Mouse (Mus musculus) B cell, adult 2 months (primary cell): Measurements from ENCODE around the gene Prkar2a.

Experiments used
- DNase-seq, 2 experiments: peaks; one replicate each; pipeline ENCODE4 v3.0.0; 2022

Gene Prkar2a

DNA sequence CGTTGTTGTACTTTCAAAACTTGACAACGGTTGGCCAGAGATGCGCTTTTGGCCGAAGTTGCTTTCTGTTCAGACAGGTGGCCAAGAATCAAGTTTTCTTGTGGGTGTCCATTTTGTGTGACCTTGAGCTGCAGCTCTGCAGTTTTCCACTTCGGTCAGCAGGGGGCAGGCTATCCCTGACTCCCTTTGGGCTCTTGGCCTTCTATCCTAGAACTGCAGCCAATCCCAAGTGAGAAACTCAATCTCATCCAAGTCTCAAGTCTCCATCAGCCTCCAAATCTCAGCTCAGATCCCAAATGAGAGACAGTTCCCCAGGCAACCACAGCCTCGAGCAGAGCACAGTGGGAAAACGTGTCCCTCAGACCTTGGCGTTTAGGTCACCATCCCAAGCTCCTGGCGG is 64.2 kb downstream of the Prkar2a start:
- peak; percentile 55 to 56 for DNase-seq

DNA sequence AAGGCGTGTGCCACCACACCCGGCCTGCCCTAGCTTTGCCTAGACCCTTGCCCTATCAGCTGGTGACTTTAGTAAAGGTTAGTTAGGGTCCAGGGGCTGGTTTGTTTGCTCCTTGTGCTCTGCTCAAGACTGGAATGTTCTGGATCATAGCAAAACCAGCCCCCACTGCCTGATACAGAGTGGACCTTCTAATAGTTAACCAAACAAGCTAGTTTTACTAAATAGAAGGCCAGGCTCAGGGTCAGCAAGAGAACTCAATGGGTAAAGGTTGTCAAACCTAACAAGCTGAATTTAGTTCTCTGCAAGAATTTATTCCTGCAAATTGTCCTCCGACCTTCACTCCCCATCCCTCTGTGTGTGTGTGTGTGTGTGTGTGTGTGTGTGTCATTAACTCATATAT is 64.9 kb downstream of the Prkar2a start:
- DNase-seq, result no peak

DNA sequence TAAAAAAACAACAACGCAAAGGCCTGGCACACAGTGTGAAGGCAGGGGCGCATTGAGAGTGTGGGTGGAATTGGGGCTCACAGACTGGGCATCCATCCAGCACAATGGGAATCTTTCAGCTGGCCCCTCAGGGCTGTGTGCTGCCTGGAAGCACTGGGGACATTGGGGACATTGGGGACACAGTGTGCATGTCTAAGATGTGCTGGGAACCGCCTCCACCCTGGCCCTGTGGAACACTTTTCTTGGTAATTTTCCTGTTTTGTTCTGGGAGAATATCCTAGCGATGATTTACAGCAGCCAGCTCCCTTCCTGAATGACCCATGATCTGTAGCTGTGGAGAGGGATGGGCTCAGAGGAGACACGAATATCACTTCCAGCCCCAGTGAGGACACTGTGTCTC is 65.3 kb downstream of the Prkar2a start:
- no peak for DNase-seq

DNA sequence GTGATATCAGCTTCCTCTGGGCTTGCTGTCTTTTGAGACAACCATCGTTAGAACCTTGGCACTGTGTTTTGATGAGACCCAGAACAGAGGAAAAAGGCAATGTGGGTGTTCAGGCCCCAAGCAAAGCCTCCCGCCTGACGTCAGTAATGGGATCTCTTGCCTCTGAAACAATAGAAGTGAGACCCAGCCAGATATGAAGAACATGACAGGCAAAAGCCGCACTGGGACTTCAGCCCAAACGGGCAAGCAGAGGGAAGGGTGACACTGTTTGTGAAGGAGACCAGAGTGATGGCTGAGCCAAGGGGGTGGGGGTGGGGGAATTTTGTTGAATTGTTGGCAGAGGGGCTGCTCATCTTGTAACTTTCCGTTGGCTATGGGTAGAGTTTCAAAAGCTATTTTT is 68.3 kb downstream of the Prkar2a start:
- DNase-seq, result no peak

DNA sequence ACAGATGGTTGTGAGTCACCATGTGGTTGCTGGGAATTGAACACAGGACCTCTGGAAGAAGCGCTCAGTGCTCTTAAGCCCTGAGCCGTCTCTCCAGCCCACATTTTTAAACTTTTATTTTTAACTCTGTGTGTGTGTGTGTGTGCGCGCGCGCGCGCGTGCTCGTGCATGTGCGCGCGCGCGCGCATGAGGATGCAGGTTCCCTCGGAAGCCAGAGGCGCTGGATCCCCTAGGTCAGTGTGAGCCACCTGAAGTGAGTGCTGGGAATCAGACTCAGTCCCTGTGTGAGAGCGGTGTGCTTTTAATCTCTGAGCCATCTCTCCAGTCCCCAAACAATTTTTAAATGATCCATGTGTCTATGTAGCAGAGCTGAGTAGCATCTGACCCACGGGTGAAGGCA is 70.0 kb downstream of the Prkar2a start:
- DNase-seq, result no peak

DNA sequence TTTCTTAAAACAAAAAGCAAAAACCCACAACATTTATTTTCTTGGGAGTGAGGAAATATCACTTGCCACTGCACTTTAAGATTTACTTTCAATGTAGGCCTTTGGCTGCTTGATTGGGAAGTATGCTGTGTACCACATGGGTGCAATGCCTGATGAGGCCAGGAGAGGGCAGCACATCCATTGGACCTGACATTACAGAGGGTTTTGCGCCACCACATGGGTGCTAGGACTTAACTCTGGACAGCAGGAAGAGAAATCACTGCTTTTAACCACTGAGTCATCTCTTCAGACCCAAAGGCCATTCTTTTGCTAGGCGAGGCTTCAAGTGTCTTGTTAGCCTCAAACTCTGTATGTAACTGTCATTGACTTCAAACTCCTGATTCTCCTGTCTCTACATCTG is 70.7 kb downstream of the Prkar2a start:
- peak; percentile 72 to 77 for DNase-seq

DNA sequence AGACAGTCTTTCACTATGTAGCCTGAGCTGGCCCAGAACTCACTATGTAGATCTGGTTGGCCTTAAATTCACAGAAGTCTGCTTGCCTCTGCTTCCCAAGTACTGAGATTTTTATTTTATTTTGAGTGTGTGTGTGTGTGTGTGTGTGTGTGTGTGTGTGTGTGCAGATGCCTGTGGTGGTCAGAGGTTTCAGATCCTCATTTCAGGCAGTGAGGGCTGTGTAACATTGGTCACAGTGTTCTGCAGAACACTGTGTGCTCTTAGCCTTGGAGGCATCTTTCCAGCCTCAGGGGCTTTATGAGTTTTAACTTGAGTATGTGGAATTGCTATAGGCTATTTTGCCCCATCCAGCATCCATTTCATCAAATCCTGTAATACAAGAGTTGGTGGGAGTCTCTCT is 72.4 kb downstream of the Prkar2a start:
- DNase-seq, result peak; percentile 46 to 61

DNA sequence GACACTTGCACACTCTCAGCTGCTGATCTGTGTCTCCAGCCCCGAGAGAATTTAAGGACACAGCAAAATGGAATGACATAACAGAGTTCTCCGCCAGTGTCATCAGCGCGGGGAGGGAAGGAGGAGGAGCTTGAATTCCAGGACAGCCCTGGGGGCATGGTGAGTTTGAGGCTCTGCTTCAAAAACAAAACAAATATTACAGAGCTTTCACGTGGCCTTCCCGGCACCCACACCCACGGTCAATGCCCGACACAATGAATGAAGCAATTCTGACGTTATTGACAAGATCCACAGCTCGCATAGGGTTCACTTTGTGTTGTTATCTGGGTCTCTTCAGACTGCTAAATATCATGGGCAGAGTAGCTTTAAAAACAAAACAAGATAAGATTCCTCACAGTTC is 75.9 kb downstream of the Prkar2a start:
- no peak for DNase-seq

DNA sequence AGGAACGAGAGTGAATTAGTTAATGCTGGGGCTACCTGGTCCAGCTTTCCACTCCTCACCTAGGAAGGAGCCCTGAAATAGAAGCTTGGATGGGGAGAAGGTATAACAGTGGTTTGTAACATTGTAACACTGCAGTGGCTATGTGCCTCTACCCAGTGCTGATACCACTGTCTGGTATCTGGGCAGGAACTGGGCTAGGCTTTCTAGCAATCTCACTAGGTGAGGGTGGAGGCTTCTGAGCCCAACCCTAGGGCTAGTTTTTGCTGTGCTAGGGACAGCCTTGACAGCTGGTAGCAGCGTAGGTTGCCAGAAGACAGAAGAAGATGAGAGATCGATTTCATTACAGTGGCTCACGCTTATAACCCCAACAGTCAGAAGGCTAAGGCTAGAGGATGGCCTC is 87.5 kb downstream of the Prkar2a start:
- DNase-seq, result no peak

DNA sequence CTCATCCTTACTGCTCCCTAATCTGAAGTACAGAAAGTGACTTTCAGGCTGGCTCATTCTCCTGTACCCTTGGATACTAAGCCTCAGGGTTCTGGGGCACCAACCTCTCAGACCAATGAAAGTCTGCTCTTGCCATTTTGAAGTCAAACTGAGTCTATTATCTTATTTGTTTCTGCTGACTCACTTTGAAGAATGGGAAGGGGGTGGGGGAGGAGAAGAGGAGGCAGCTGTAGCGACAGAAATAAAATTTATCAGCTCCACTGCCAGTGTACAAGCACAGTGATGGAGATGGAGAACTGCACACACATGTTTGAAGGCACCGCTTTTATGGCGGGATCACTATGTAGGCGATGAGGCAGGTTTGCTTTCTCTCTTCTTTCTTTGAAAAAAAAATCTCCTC is 88.2 kb downstream of the Prkar2a start:
- no peak for DNase-seq

DNA sequence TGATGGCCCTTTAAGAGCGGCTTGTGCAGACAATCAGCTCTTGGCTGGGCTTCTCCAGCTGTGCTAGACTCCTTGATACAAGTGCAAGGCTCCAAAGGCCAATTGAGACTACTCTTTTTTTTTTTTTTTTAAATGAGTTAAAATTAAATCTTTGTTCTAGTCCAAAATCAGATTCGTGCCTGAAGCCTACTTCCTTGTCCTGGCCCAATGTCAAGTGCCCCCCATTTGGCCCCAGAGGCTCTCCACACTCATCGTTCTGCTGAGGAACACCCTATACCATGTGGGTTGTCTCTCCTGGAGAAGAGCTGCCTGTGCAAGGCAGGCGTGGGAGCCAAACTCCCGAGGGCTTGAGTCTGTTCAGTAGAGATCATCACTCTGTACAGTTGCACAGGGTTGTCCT is 91.8 kb downstream of the Prkar2a start:
- DNase-seq, result no peak

DNA sequence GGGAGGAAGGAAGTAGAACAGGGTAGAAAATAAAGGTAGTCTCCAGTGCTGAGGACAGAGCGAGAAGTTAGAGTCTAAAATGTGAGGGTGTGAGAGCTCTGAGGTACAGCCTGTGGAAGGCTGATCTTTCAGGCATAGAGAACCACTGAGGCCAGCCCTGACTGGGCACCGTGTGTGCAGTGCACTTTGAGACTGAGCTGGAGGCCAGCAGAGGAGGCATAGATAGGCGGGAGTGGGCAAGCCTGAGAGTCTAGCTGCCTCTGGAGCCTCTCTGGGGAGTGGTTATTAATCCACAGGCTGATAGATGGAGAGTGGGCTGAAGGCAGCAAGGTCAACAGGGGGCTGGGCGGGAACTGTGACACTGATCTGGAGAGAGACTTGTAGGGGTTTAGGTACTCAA is 92.8 kb downstream of the Prkar2a start:
- no peak for DNase-seq

DNA sequence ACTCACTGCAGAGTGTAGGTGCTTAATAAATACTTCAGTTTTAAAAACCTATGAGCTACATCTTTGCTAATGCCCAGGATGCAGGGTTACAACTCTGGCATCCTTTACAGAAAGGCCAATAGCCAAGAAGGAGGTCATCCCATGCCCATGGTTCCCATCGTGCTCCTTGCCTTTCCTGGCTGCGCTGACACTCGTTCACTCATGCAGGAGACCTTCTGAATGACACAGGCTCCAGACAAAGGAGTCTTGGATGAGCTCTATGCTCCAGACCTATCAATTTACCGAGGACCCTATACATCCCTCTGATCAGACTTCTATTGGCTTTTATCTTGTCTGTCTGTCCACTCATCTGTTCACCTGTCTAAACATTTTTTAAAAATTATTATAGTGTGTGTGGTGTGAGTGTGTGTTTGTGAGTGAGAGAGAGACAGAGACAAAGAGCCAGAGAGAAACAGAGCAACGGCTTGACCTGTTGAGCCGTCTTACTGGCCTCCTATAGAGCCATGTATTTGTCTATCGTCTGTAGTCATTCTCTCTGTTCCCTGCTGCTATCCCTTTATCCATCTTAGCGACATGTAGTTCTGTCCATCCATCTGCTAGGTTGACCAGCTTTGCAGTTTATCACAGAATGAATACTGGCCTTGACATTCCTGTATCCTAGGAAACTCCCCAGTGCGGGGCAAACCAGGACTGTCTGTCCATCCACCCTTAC is 93.9 kb downstream of the Prkar2a start:
- no peak for DNase-seq

DNA sequence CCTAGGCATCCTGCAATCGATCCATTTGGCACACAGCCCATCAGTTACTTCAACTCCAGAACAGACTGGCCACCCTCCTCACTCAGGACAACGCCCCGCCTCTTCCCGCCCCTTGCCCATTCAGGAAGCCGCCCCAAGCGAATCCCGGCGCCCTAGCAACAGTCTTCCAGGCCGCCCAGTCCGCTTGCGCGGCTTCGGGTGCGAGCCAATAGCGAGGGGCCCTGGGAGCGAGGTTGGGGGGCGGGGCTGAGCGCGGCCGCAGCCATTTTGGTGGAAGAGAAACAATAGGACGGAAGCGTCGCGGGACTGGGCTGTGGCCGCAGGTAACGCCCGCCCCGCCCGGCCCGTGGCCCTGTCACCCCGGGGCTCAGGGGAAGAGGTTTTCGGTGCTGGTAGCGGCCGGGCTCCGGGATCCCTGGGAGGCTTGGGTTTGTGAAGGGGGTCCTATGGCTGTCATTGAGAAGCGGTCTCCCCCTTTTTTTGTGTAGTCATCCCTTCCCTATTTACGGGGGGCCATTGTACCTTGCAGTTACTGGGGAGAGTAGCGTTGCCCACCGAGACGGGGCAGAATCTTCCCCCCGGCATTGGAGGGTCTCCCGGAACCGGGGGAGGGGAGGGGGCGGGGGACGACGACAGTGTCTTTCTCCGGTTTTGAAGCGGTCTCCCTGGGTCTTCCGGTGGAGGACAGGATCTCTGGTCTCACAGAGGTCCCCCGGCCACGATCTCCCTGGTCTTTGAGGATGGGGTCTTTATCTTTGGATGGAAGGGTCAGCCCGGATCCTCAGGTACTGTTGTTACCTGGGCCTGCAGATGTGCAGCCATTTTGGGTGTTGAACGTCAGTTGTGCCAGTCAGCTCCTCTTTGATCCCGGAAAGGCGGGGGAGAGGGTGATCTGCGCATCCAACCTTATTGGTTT is 94.7 kb downstream of the Prkar2a start, which contains the start of gene Ip6k2:
Ip6k2 (plus strand) TSS at position 249 of the 916 bp plus-strand sequence.
- peak; percentile 94 to 95 for DNase-seq

DNA sequence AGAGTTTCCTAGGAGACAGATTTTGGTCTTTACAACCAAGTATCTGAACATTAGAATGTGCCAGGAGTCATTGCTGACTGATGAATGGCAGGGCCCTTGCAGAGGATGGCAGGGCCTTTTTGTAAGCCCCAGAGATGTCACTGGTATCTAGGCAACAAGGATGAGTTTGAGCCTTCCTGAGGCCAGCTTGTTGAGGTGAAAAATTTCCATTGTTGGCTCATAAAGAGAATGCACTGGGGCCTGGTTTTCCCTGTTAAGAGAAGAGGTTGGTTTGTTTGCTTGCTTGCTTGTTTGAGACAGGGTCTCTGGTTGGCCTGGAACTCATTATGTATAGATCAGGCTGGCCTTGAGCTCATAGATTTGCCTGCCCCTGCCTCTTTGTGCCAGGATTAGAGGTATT is 96.3 kb downstream of the Prkar2a start:
- DNase-seq, result no peak

DNA sequence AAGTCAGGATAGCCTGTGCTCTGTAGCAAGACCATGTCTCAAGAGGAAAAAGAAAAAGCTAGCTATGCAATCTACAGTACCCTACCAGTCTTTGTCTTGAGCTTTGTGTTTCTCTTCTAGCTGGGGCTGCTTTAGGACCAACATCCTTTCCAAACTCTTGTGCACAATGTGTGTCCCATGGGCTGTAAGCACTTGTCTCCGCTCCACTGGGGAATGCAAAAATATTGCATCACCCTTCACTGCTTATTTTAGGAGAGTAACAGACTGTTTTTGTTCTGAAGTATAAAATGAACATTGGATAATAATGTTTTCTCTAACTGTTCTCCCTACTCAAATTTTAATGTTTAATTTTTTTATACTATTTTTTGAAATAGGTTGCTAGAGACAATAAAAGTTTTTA is 97.4 kb downstream of the Prkar2a start:
- DNase-seq, result no peak

DNA sequence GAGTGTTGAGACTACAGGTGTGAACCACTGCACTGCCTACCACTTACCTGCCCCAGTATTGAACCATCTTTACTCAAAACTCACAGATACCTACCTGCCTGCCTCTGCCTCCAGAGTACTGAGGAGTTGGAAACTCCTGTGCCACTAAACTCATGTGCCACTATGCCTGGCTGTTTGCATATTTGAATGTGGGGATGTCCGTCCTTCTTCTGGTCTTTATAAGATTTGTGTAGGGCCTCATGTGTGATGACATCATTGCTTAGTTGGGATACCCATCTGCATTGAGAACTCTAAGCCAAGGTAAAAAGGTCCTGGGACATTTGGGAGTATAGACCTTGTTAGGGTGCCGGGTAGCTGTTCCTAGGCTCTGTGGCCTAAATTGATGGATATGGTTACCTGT is 98.0 kb downstream of the Prkar2a start:
- DNase-seq, result no peak

DNA sequence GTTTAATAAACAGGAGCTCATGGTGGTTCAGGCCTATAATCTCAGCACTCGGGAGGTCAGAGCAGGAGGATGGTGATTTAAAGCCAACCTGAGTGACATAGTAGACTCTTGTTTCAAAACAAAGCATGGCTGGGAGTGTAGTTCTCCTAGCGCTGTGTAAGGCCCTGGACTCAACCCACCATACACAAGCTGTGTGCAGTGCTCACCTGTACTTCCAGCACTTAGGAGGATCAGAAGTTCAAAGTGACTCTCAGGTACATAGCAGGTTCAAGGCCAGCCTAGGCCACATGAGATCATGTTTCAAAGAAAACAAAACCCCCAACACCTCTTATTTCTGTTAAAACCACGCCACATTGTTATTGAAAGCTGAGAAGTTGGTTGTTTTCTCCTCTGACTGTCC is 99.6 kb downstream of the Prkar2a start:
- no peak for DNase-seq

DNA sequence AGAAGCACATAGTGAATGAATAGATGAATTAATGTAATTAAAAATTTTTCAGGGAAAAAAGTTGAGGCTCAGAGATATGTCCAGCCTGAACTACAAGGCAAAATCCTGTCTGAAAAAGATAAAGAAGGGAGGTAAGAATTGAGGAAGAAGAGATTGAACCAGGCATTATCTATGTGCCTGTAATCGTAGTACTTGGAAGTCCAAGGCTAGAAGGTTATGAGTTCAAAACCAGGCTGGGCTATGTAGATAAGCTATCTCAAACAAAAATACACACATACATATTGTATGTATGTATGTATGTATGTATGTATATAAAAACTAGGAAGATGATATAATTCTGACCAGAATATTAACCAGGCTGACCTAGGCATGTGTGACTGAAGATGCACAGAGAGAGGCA is 103.2 kb downstream of the Prkar2a start:
- DNase-seq, result no peak

DNA sequence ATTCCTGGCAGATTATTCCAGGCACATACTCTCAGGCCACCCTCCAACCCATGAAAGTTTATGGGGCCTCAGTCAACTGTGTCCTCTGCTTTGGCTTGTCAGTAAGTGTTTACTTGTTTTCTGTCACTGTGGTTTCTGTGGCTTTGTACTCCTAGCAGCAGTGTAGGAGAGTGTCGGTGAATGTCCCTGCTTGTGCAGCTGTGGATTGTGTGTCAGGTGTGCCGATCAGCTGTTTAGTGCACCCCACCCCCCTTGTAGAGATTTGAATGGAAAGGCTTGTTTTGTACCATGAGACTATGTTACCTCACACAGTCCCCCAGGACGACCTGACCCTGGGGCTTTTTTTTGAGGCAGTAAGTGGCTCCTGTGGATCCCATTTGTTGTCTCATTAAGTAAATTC is 103.6 kb downstream of the Prkar2a start:
- DNase-seq, result peak in 1 of 2 experiments; percentile 19

DNA sequence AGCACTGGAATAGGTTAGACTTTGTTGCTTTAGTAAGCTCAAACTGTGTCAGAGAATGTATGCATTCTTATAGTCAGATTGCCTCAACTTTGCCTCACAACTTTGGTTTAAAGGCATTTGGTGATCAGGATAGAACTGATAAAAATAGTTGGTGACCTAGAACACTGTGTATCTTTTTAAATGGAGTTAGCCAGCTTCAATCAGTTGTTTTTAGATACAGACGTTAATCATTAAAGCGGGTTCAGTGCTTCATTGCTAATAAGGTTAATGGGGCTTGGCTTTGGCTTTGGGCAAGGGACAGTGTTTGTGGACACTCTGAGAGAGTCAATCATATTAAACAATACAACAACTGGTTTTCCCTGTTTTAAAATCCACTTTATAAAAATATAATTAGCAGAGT is 106.2 kb downstream of the Prkar2a start:
- DNase-seq, result no peak

DNA sequence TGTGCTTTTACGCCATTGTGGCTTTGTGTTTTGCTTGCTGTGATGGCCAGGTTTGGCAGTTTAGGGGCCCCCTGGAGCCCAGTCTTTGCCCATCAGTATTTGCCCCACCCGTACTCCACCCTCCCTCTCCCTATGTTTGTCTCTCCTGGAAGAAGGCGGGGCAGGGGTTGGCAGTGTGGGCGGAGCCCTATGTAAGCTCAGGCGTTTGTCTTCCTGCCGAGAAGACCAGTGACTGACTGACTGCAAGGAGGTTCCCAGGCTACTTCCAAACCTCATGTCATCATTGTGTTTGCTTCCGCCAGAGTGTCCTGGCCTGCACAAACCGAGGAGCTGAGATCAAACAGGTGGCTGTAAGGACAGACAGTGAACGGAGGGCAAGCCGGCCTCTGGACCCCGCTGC is 106.6 kb downstream of the Prkar2a start:
- DNase-seq, result no peak

DNA sequence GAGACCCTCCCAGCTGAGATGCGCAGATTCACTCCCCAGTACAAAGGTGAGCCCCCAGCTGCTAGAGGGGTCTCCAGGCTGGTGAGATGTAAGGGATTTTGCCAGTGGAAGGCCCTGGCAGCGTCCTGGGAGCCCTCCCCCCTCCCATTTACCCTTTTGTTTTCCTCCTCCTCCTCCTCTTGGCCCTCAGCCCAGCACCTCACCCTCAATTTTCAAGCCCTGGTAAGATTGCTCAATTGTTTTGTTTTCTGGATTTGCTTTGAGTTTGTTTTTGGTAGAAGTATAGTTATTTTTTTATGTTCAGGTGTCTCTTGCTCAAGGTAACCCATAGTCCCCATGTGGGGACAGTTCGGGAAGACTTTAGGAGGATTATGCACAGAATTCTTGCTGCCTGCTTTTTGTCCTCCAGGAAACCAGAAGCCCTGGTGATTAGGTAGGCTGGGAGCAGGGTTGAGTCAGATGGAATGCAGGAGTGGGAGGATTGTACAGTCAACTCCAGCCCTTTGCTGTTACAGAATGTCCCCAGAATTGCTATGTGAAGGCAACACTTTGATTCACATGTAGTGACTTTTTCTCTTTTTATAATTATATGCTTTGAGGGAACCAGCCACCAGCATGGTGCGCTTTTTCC is 107.4 kb downstream of the Prkar2a start:
- no peak for DNase-seq

DNA sequence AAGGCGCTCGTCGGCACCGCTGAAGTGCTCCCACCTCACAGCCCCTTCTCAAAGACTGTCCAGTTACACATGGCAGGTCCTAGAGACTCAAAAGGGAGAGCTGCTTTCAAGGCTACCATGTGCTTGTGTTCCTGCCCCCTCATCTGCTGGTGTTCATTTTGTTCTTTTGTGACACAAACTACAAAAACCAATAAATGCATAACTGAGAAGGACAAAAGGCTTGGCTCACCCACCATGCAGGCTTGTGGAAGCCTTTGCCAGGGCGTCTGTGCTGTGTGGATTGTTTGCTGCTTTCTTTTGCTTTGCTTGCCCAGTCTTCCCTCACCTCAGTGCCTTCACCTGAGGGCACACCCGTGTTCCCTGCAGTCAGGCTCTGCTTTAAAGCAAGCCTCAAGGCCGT is 108.4 kb downstream of the Prkar2a start:
- DNase-seq, result no peak
